Mouse (Mus musculus) olfactory bulb, adult 2 months (tissue): ENCODE data around the gene Phpt1. TPM values are rescaled to one million over a fixed set of nuclear protein-coding genes. Genes with fewer than 3 reads are reported as not detected.

ENCODE experiments used
- H3K27ac ChIP-seq: fragments of 200-500 bp; 2 replicates; pipeline ENCODE4 v1.5.1; 2012; ENCODE audit warnings: low read depth, low read length; ENCODE audit not compliant: insufficient read depth
- H3K4me1 ChIP-seq: fragments of 200-500 bp; 2 replicates; pipeline ENCODE4 v1.6.1; 2012; ENCODE audit warnings: low read length; ENCODE audit not compliant: control insufficient read depth, insufficient read depth
- H3K4me3 ChIP-seq: fragments of 200-500 bp; 2 replicates; pipeline ENCODE4 v1.5.1; 2012; ENCODE audit warnings: mild to moderate bottlenecking, low read depth, low read length, moderate library complexity; ENCODE audit not compliant: insufficient read depth
- CTCF ChIP-seq: fragments of 200-500 bp; IDR thresholded peaks from 2 replicates; pipeline ENCODE4 v1.5.1; 2012; ENCODE audit warnings: low read depth, mild to moderate bottlenecking, low read length, moderate library complexity; ENCODE audit not compliant: insufficient read depth
- POLR2A ChIP-seq: fragments of 200-500 bp; IDR thresholded peaks from 2 replicates; pipeline ENCODE4 v1.6.1; 2012; ENCODE audit warnings: mild to moderate bottlenecking, low read depth, low read length, moderate library complexity; ENCODE audit not compliant: insufficient read depth
- WGBS: fragments of 180-500 bp; shearing (Covaris S2); methylation state at CpG from one replicate; pipeline ENCODE4 v1.1.7; 2018; 5-methylcytosine and 5-hydroxymethylcytosine counted together
- polyA plus RNA-seq: library from polyadenylated mRNA; stranded (reverse); fragments of >200 nt; gene quantifications from 2 replicates; pipeline ENCODE4 v1.2.4, GENCODE M21; 2012; ENCODE audit warnings: low replicate concordance; ENCODE audit not compliant: missing spikeins, insufficient read depth, insufficient read length

Gene Phpt1
- polyA plus RNA-seq: not detected in 2 replicates

DNA sequence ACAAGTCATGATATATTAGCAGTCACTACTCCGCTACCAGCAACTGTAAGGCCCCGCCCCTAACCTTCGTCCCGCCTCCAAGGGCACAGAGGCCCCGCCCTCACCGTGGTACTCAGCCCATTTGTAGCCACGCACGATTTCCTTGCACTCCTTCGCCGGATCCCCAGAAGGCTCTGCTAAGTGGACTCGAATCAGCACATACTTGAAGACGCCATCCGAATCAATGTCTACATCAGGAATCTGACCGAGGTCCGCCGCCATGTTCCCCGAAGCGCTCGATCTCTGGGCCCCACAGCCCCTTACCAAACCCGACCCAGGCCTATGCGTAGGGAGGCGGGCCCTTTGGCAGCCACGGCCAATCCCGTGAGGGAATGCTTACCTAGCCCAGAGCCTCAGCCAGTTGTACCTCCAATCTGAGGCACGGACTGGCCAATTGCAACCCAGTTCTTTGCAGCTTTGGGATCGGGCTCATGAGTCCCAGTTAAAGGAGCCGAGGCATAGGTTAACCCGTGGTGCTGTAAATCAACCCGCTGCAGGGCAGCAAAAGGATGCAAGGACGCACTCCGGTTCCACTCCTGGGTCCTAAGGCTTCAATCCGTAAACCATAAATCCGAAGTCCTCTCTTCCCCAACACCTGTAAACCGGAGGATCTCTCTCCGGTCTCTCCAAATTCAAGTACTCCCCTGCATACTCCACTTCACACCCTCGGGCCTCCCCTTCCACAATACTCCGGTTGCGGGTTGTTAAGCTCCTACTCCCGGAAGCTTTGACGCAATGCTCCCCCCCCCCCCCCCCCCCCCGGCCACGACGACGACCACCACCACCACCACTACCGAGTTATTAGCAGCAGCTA, at the start of gene Phpt1, which contains the start of gene Mamdc4:
Phpt1 (minus strand) TSS at position 646 of the 853 bp plus-strand sequence.
Mamdc4 (minus strand) TSS at position 267 of the 853 bp plus-strand sequence.
- Histone ChIP-seq H3K27ac (peak within 1 kb of the TSS; percentile 96), H3K4me3 (peak within 1 kb of the TSS; percentile 69), H3K4me1 (peaks cover 46% of the 10 kb centered on the region)
- WGBS: under 1% methylated on average over 44 of the region's 45 CpGs
- TF ChIP-seq POLR2A: peak; percentile 83
- no peak for TF ChIP-seq CTCF

DNA sequence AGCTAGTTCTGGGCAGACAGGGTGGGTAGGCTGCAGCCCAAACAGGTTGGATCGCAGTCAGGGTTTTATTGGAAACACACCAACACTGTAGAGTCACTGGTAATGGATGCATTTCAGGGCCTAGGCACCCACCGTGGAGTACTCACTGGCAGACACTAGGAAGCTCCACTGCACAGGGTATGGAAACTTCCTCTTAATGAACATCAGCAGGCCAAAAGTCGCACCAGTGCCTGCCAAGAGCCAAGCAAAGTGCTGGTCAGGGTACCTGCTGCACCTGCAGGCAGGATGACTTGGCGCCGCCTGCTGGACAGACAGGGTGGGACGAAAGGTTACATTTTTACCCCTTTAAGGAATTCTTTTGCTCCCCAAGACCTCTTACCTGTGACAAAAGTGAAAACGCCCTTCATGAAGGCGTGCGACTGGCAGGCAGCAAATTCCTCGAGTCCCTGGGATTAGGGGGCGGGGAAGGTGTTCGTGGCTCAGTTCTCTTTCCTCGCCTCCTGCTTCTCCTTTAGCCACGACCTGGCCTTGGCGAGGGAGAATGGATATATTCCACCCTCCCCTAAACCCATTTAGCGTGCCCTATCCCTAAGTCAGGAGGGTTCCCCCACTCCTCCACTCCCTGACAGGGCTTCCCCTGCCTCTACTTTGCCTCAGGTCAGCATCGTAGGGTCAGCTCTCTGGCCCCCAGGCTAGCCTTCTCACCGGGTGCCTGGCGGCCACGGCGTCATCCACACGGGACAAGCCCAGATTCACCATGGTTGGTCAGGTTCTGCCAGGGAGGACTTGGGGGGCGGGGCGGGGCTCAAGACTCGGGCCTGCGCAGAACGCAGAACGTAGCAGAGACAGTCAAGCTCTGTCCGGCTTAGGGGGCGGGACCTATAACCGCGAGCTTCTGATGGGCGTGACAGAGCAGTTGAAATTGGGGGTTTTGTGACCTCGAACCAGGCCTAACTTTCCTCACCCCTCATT, 46.5 kb upstream of the Phpt1 start, which contains the start of gene Tmem141:
Tmem141 (minus strand) TSS at position 777 of the 972 bp plus-strand sequence.
- WGBS: 9% methylated on average over 34 of the region's 34 CpGs

GRCm38 (mm10) chr2:25620852-25621228, 45.8 kb upstream of the Phpt1 start:
- H3K4me3 ChIP-seq: no peak overlapping the region

More for the DNA sequence above, 46.5 kb upstream of the Phpt1 start, which contains the start of gene Tmem141:
- TF ChIP-seq CTCF (peak; percentile 49; the same call in 1 of the 2 replicates), POLR2A (peak; percentile 35; the same call in 1 of the 2 replicates)
- Histone ChIP-seq H3K4me1 (peaks cover 11% of the 10 kb centered on the region), H3K4me3 (peak within 1 kb of the TSS; percentile 57), H3K27ac (no peak within 1 kb of the TSS)

DNA sequence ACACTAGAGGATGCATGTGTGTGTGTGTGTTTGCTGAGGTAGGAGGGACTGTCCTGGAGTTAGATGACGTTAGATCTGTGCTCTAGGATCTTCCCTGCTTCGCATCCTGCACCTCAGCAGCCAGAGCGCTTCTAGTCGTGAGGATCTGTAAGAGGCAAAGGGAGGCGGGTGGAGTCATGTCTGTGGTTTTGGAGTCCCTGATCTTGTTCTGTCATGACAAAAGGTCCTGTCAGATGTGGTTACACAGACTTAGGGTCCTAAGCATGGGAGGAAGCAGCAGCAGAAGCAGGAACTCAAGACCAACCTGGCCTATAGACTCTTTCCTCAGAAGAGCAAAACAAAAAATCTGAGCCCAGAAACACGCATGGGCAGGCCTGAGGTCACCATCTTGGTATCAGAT, 45.4 kb upstream of the Phpt1 start:
- WGBS: 88% methylated on average over 6 of the region's 6 CpGs
- TF ChIP-seq CTCF: no peak
- H3K27ac ChIP-seq: no peak overlapping the region

More at GRCm38 (mm10) chr2:25620852-25621228, 45.8 kb upstream of the Phpt1 start:
- Histone ChIP-seq H3K27ac (no peak overlapping the region), H3K4me1 (peaks cover 17% of the 10 kb centered on the region)
- TF ChIP-seq POLR2A (no peak), CTCF (no peak)
- 80% methylated on average over 4 of the region's 4 CpGs for WGBS

DNA sequence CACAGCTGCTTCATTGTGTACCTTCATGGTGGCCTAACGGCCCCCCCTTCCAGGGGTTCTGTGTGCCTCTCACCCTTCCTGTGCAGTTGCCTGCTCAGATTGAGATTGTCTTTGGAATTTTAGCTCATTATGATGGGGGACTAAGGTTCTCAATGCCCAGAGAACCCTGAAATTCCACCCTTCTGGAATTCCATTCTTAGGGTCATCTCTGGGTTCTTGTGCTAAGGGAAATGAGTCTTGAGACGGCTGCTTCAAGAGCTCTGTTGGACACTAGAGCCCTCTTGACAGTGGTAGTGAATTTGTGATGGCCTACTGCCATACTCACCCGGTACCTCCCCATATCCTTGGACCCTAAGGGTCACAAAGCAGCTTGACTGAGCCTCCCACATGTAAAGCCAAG, 42.6 kb upstream of the Phpt1 start, which contains the start of gene Ccdc183:
Ccdc183 (minus strand) TSS at position 101 of the 400 bp plus-strand sequence.
- 90% methylated on average over 3 of the region's 3 CpGs for whole genome bisulfite sequencing
- H3K4me1 ChIP-seq: peaks cover 18% of the 10 kb centered on the region
- TF ChIP-seq CTCF: no peak
- no peak for TF ChIP-seq POLR2A
- no peak within 1 kb of the TSS for H3K27ac ChIP-seq
- H3K4me3 ChIP-seq: no peak within 1 kb of the TSS

More for the DNA sequence above, 45.4 kb upstream of the Phpt1 start:
- Histone ChIP-seq H3K4me1 (peaks cover 18% of the 10 kb centered on the region), H3K4me3 (no peak overlapping the region)

GRCm38 (mm10) chr2:25616398-25616797, 41.4 kb upstream of the Phpt1 start:
- 15% methylated on average over 22 of the region's 22 CpGs for WGBS
- Histone ChIP-seq H3K4me1 (peaks cover 14% of the 10 kb centered on the region), H3K27ac (no peak overlapping the region), H3K4me3 (no peak overlapping the region)
- no peak for TF ChIP-seq CTCF
- no peak for TF ChIP-seq POLR2A

DNA sequence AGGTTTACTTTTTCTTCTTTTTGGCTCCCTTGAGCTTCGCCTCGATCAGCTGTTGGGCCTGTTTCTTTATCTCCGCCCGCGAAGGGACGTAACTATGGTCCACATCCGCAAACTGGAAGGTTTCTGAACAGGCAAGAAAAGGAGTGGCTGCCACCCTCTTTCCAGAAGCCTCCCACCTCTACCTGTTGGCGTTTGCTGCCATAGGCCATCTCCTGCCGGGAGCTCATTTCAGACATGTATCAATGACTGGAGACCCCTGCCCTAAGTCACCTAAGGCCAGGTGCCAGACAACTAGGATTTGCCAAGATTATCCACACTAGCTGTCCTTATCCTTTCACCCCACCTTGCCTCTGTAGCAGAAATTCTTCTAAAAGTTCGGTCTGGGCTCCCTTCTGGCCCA, 33.6 kb upstream of the Phpt1 start:
- 59% methylated on average over 10 of the region's 10 CpGs for WGBS
- H3K4me1 ChIP-seq: peaks cover 9% of the 10 kb centered on the region
- H3K27ac ChIP-seq: peak overlapping the region; percentile 7; the same call in 1 of the 2 replicates
- no peak for TF ChIP-seq POLR2A
- no peak for TF ChIP-seq CTCF
- peak overlapping the region; percentile 78 for H3K4me3 ChIP-seq

GRCm38 (mm10) chr2:25607761-25608622, 33.0 kb upstream of the Phpt1 start, which contains the start of gene Rabl6:
Gene Rabl6 (minus strand): TSS chr2:25608521.
- H3K4me3 ChIP-seq: peak within 1 kb of the TSS; percentile 78
- WGBS: under 1% methylated on average over 80 of the region's 80 CpGs
- peak within 1 kb of the TSS; percentile 77 for H3K27ac ChIP-seq
- TF ChIP-seq CTCF: no peak
- peak; percentile 82; the same call in 1 of the 2 replicates for TF ChIP-seq POLR2A
- H3K4me1 ChIP-seq: peaks cover 9% of the 10 kb centered on the region
